Mouse (Mus musculus) stomach, postnatal 0 days (tissue): ENCODE measurements around the gene Erh.

Source experiments
- CTCF ChIP-seq: IDR thresholded peaks from 2 replicates; pipeline ENCODE4 v1.5.1; 2016; ENCODE audit warnings: antibody characterized with exemption, low read depth, mild to moderate bottlenecking, moderate library complexity
- EP300 ChIP-seq: optimal IDR thresholded peaks from 2 replicates; pipeline ENCODE3; 2016; ENCODE audit warnings: antibody characterized with exemption

GRCm38 (mm10) chr12:80691671-80692091 lies 47.5 kb upstream of the Erh start:
- TF ChIP-seq CTCF (no peak), EP300 (no peak)
